Mouse (Mus musculus) hematopoietic multipotent progenitor cell, adult 10-12 weeks (in vitro differentiated cells): ENCODE data around the gene Rrp8. TPM values are rescaled to one million over a fixed set of nuclear protein-coding genes. Genes with fewer than 3 reads are reported as not detected.

Experiments
- polyA plus RNA-seq: library from polyadenylated mRNA; stranded (reverse); fragments of >175 nt; gene quantifications from 2 replicates; pipeline ENCODE4 v1.2.3, GENCODE M21; 2012; ENCODE audit warnings: low replicate concordance

The Rrp8 gene
- polyA plus RNA-seq: 21.9 and 24.4 TPM in 2 replicates

DNA sequence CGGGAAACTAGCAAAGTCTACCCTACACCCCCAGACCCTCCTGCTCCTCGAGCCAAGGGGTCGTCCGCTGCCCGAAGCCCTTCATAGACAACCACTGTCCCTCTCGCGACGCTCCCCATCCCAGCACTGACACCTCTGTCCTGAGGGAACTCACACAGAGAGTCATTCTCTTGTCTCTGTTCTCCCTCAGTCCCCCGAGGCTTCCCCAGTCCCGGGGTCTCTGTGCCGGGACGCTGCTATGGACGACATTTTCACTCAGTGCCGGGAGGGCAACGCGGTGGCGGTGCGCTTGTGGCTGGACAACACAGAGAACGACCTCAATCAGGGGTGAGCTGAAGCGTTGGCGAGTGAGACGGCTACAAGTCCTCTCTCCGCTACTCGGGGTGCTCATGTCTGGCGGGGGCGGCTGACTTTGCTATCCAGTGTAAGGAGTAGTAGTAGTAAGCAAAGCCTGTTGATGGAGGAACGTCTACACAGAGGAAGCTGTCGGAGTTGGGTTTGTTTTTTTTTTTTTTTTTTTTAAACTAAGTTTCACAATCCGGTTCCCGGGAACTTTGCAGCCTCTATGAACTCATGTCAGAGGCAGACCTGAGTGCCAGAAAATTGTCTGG, at the start of gene Rrp8:
Rrp8 (minus strand) TSS at position 475 of the 611 bp plus-strand sequence.

DNA sequence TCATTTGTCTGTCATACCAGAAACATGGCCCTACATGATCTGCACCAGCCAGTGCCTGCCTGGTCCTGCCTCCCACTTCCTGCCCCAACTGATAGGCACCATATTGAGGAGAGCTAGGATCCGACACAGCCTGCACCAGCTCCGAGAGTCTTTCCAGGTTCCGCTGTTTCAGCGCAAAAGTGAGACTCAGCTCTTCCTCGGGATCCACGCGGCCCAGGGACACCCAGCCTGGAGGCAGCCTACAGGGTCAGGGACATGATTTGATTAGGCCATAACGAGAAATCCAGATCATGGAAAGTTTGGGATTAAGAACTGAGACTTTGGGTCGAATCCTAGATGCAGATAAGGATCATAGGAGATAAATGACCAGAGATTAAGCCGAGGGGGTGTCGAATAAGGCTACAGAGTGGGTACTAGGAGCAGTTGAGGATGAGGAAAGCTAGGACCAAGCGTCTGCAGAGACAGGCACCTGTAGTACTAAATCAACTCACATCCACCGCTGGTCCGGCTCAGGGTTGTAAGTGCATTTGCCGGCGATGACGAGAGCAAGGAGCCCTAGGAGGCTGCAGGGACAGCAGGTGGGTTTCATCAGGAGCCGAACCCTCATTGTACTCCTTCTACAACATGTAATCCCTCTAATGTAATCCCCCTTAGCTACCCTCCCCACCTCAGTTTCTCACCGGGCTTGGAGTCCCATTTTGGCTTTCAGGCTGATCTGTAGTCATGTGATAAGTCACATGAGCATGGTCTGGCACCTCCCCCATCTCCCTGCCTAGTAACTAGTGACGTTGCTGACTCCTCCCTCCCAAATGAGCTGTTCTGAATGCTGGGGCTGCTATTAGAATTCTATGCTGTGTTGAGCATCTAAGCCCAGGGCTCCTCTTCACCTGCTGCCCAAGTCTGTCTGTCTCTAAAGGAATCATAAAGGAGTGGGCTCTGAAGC, 14.6 kb upstream of the Rrp8 start, which contains the start of gene Tpp1:
Tpp1 (minus strand) TSS at position 745 of the 943 bp plus-strand sequence.

DNA sequence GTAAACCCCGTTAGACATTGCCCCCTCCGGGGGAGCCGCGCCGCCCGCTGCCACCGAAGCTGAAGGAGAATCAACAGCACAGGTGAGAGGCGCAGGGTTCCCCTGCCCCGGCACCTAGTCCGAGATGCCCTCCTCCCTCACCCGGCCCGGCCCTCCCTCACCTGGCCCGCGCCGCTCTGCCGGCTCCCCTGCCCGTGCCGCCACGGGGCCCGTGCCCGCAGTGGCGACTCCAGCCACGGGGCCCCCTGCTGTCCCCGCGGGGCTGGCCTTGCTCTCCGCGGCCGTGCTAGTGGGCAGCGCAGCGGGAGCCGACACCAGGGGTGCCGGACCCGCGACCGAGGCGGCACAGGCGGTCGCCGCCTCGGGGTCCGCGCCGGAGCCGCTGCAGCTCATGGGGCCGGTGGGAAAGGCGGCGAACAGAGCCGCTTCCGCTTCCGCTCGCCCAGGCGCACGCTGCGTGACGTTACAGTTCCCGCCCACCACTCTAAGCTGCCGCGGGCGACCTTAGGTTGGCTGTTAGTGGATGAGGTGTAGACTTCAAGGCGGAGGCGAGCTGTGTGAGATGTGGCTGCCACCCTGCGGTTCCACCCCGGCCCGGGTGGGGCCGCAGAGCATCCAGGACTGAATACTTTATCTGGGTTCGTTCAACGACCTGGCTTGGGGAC, 6.9 kb upstream of the Rrp8 start, which contains the start of gene Taf10:
Taf10 (minus strand) TSS at position 436 of the 665 bp plus-strand sequence.

DNA sequence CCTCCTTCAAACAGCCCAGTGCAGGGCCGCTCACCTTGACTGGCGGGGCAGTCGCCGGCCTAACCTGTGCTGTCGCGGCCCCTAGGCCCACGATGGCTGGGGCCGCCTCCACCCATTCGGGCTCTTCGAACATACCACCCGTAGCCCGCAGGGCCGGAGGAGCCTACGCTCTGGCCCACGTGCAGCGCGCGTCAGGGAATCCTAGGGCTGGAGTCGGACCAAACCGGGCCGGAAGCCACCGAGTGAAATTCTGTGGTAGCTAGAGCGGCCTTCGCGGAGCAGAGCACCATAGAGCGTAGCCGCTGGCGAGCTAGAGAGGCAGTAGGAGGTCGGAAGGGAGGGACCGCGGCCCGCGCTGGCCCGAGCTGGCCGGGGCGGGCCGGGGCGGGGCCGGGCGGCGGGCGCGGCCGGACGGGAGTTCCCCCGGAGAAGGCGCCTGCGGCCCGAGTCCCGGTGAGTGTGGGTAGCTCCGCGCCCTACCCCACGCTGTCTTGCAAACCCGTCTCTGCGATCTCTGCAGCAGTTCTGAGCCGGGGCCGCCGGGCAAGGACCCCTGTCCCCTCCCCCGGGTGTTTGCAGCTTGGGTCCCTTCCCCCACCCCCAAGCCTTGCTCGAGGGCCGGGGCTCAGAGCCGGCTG, 802 bp downstream of the Rrp8 start, which contains the start of gene Ilk:
Ilk (plus strand) TSS at position 329 of the 638 bp plus-strand sequence.

Other genes starting within 250 kb of the Rrp8 start
- gene Smpd1, start 183.0 kb downstream of the Rrp8 start, polyA plus RNA-seq: 27.1 and 27.5 TPM in 2 replicates
- 3.8 and 5.9 TPM in 2 replicates for gene Apbb1, start 155.7 kb downstream of the Rrp8 start, polyA plus RNA-seq
- not detected in 2 replicates for gene Hpx, start 137.2 kb downstream of the Rrp8 start, polyA plus RNA-seq
- gene Trim3, start 103.8 kb downstream of the Rrp8 start, polyA plus RNA-seq: 17.6 and 34.8 TPM in 2 replicates
- 181 and 245 TPM in 2 replicates for gene Timm10b, start 97.3 kb downstream of the Rrp8 start, polyA plus RNA-seq
- gene Arfip2, start 97.0 kb downstream of the Rrp8 start, polyA plus RNA-seq: 48.8 and 71.0 TPM in 2 replicates
- gene Gm45799, start 96.8 kb downstream of the Rrp8 start, polyA plus RNA-seq: 19.2 and 82.8 TPM in 2 replicates
- gene Dnhd1, start 86.6 kb downstream of the Rrp8 start, polyA plus RNA-seq: 0.36 and 0.73 TPM in 2 replicates
- 30.6 and 38.7 TPM in 2 replicates for gene Ilk, start 793 bp downstream of the Rrp8 start, polyA plus RNA-seq
- gene Taf10, start 7.0 kb upstream of the Rrp8 start, polyA plus RNA-seq: 215 and 392 TPM in 2 replicates
- 65.0 and 83.6 TPM in 2 replicates for gene Tpp1, start 14.8 kb upstream of the Rrp8 start, polyA plus RNA-seq
- gene Dchs1, start 50.3 kb upstream of the Rrp8 start, polyA plus RNA-seq: 0.22 and 0.67 TPM in 2 replicates
- 46.0 and 85.0 TPM in 2 replicates for gene Mrpl17, start 73.7 kb upstream of the Rrp8 start, polyA plus RNA-seq
- 3.3 and 7.4 TPM in 2 replicates for gene Gm4070, start 216.6 kb upstream of the Rrp8 start, polyA plus RNA-seq